Mouse (Mus musculus): ENCODE results near the gene Caskin1.

The Caskin1 gene

DNA sequence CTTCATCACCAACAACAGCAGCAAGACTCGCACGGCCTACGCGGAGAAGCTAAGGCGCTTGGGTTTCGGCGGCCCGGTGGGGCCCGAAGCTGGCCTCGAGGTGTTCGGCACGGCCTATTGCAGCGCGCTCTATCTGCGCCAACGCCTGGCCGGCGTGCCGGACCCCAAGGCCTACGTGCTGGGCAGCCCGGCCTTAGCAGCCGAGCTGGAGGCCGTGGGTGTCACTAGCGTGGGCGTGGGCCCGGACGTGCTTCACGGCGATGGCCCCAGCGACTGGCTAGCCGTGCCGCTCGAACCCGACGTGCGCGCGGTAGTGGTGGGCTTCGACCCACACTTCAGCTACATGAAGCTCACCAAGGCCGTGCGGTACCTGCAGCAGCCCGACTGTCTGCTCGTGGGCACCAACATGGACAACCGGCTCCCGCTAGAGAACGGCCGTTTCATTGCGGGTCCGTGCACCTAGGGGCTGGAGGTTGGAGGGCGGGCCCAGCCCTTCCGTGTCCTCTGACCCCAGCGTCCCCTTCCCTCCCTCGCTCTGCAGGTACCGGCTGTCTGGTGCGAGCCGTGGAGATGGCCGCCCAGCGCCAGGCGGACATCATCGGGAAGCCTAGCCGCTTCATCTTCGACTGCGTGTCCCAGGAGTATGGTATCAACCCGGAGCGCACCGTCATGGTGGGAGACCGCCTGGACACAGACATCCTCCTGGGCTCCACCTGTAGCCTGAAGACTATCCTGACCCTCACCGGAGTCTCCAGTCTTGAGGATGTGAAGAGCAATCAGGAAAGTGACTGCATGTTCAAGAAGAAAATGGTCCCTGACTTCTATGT is 17.5 kb upstream of the Caskin1 start:
- DNase-seq (ENCODE audit: low read depth), result no peak

- DNase-seq (ENCODE audit: low read depth), result no peak
Observed at GRCm38 (mm10) chr17:24472512-24472911, 15.9 kb upstream of the Caskin1 start.

GRCm38 (mm10) chr17:24473612-24474275 is 14.7 kb upstream of the Caskin1 start, which contains the start of gene Bricd5:
TSS of gene Bricd5 (plus strand) at chr17:24473884.
- DNase-seq (ENCODE audit: low read depth), result no peak

DNA sequence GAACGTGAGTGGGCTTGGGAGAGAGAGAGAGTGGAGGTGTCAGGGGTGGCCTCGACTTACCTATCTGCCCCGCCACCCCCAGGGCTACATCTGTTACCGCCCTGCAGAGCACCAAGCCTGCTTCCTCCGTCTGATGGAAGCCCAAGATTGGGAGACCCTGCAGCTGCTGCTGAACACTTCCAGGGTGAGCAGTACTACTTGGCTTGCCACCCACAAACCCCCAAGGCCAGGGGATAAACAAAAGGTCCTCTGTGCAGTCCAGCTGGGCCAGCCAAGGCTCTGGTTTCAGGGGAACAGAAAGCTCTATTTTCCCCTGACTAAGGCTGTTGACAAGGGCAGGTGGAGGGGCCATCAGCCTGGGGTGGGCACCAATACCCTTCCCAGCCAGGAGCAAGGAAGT is 13.8 kb upstream of the Caskin1 start:
- no peak for DNase-seq (ENCODE audit: low read depth)

DNA sequence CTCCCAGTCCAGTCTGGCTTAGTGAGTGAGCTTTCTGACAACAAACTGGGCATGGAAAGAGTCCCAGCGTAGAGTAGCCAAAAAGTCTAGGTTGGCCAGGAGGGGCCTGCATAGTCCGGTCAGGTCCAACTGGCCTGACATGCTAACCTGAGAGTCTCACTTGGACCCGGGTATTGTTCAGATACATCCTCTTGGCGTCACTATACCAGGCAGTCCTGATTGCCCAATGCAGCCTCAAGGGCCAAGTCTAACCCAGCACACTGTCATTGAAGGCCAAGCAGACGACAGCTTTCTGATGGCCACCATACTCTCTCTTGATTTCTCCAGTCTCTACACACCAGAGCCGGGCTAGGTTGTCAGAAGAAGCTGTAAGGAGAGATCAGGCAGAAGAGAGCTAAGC is 12.8 kb upstream of the Caskin1 start:
- DNase-seq (ENCODE audit: low read depth), result no peak

DNA sequence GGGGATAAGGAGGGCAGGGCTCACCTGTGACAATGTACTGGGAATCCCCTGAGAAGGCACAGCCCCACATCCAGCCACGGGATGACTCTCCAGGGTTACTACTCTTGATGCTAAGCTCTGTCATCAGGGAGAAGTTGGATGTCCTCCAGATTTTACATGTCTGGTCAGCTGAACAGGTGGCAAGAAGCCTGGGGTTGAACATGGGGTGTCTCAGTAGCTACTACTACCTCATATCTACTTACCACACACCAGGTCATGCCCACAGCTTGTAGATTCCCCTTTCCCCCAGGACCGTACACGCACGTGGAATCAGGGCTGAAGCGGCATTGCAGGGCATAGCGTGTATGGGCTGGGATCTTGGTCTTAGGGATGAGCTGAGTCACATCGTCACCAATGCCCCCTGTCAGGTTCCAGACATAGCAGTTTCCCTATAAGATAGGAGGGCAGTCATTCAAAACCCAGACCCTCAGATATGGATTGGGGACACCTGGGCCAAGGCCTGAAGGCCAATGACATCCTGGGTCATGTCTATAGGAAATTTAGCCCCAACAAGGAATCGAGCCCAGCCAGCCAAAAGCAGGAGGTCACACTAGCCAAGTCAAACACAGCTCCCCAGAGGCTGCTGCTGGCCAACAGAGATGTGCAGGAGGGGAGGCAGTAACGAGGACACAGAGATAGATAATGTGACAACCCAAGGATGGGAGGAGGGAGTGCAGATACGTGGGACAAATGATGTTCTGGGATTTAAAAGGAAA is 12.2 kb upstream of the Caskin1 start:
- no peak for DNase-seq (ENCODE audit: low read depth)

DNA sequence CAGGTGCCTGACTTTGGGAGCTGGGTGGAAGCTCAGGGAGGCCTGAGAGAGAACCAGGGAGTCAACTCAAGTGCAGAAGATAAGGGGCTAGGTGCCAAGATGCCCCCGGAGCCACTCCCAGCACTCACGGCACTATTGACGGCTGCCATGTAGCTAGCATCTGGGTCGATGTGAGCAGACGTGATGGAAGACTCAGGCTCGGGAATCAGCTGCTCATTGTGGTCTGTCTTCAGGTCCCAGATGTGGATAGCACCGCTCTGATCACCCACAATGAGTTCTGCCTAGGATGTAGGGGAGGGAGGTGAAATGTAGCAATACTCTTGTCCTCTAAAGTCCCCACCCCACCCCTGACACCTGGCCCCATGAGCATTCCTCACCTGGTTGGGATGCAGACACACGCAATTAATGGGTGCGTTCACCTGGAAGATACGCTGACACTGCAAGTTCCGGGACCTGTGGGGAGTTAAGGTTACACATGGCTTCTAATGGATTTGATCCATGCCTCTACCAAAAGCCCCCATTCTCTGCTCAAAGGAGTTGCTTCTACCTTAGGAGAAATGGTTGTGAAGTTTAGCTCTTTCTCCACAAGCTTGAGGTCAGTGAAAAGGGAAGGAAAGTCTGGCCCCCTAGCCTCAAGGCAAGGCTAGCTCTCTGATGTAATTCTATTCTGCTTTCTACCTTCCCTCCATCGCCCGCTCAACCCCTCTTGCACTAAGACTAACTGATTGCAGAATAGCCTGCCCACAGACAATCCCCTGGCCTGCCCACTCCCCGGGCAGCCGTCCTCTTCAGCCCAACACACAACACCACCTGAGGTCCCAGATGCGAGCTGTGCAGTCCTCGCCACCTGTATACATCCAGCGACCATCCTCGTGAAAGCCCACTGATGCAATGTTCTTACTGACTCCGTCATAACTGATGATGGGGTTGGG is 11.1 kb upstream of the Caskin1 start:
- no peak for DNase-seq (ENCODE audit: low read depth)

GRCm38 (mm10) chr17:24477985-24478600 is 10.3 kb upstream of the Caskin1 start:
- no peak for DNase-seq (ENCODE audit: low read depth)

DNA sequence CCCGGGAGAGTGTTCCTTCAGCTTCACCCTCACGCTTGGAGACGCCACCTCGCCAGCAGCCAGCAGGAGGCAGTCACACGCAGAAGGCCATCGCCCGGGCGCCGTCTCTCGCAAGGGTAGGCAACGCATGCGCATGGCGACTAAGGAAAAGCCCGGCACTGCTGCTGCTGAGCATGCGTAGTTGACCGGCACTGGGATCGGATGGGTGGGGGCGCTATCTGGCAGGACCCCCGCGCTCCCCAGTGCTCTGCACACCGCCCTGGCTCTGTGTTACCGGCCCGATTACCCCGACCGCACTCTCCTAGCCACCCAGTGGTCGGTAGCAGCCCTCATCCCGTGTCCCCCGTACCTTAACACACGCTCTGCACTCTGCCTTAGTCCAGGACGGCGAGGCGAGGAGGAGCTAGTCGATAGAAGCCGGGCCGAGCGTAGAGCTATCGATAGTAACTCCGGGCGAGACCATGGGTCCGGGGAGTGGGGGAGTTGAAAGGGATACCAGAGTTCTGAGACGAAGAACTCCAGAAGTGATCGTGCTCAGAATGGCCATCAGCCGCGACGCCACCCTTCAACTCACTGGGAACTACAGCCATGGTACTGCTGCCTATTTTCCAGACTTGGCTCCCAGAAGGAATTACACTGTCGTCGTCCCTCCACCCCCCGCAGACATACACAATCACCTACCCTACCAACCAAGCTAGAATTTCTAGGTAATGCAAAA is 9.6 kb upstream of the Caskin1 start, which contains the start of gene Mlst8:
Gene Mlst8, minus strand, starts transcription at position 416 of the 718 bp plus-strand sequence.
- peak; percentile 93 for DNase-seq (ENCODE audit: low read depth)

GRCm38 (mm10) chr17:24479431-24479830 is 9.0 kb upstream of the Caskin1 start:
- no peak for DNase-seq (ENCODE audit: low read depth)

- DNase-seq (ENCODE audit: low read depth), result no peak
Observed at GRCm38 (mm10) chr17:24480201-24480826, 8.1 kb upstream of the Caskin1 start.

DNA sequence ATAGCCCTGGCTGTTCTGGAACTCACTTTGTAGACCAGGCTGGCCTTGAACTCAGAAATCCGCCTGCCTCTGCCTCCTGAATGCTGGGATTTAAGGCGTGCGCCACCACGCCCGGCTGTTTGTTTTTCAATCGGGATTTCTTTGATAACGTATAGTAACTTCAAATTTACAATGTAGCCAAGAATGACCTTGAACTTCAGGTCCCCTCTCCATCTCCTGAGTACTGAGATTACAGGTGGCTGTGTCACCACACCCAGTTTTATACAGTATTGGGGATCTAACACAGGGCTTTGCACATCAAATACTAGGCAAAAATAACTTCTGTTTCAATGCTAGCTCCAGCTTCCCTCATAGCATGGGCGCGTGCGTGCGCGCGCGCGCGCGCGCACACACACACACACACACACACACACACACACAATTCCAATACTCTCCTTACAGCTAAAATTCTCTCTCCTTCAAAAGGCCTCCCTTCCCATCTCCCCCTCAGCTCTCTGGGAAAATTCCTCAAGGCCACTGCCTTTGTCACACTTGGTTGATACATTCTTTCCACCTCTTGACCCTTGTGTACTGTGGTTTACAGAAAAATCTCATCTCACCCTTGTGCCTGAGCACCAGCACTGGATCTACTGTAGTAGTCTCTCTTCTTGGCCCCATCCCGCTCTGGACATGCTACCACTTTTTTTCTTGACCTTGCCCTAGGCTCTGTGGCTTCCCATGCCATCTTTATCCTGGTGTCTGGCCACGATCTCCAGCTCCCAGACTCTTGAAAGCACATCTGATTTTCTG is 7.2 kb upstream of the Caskin1 start:
- no peak for DNase-seq (ENCODE audit: low read depth)

- DNase-seq (ENCODE audit: low read depth), result no peak
Observed at GRCm38 (mm10) chr17:24483495-24483894, 4.9 kb upstream of the Caskin1 start.

GRCm38 (mm10) chr17:24485090-24485860 is 3.1 kb upstream of the Caskin1 start:
- no peak for DNase-seq (ENCODE audit: low read depth)

GRCm38 (mm10) chr17:24488662-24489264 is 362 bp downstream of the Caskin1 start:
- DNase-seq (ENCODE audit: low read depth), result no peak

- no peak for DNase-seq (ENCODE audit: low read depth)
Observed at GRCm38 (mm10) chr17:24489265-24490030, 1.0 kb downstream of the Caskin1 start.

DNA sequence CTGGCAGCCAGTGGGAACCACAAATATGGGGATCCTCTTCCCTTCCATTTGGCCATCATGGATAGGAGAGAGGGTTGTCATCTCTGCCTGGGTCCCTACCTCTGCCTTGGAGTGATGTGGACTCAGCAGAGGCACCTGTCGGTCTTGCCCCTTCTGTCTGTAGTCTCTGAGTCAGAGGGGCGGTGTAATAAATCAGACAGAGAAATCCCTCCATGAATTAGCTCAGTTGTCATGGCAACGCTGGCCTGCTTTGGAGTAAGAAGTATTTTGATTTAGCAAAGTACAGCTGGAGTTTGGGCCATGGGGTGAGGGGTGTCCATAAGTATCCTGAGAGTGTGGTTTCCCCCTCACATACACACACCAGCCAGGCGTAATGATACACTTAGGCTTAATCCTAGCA is 2.0 kb downstream of the Caskin1 start:
- DNase-seq (ENCODE audit: low read depth), result no peak
